Mouse (Mus musculus) forebrain, embryonic 12.5 days (tissue): ENCODE measurements around the gene Tenm4. TPM values are rescaled to one million over a fixed set of nuclear protein-coding genes. Genes with fewer than 3 reads are reported as not detected.

Experiments used
- ATAC-seq: fragments of 200-750 bp; cut with Nextera tagmentation; 2 replicates; pipeline ENCODE4 v1.8.0; 2017; ENCODE audit warnings: moderate TSS enrichment; ENCODE audit not compliant: low FRiP score
- H3K27ac ChIP-seq: fragments of 300-500 bp; sonication (generic); 2 replicates; pipeline ENCODE4 v1.5.1; 2016; ENCODE audit warnings: mild to moderate bottlenecking
- H3K27me3 ChIP-seq: fragments of 300-500 bp; sonication (generic); 2 replicates; pipeline ENCODE4 v1.6.1; 2016; ENCODE audit warnings: mild to moderate bottlenecking
- H3K36me3 ChIP-seq: fragments of 300-500 bp; sonication (generic); replicated peaks from 2 replicates; pipeline ENCODE4 v1.6.1; 2016; ENCODE audit warnings: mild to moderate bottlenecking
- H3K4me1 ChIP-seq: fragments of 300-500 bp; sonication (generic); 2 replicates; pipeline ENCODE4 v1.6.1; 2016
- H3K4me2 ChIP-seq: fragments of 300-500 bp; sonication (generic); 2 replicates; pipeline ENCODE4 v1.6.1; 2016; ENCODE audit warnings: mild to moderate bottlenecking, moderate library complexity
- H3K4me3 ChIP-seq: fragments of 300-500 bp; sonication (generic); replicated peaks from 2 replicates; pipeline ENCODE4 v1.5.1; 2016; ENCODE audit warnings: mild to moderate bottlenecking
- H3K9ac ChIP-seq: fragments of 300-500 bp; sonication (generic); 2 replicates; pipeline ENCODE4 v1.6.1; 2016; ENCODE audit warnings: mild to moderate bottlenecking
- H3K9me3 ChIP-seq: fragments of 300-500 bp; sonication (generic); 2 replicates; pipeline ENCODE4 v1.6.1; 2016
- WGBS: fragments of 180-500 bp; shearing (Covaris S2); methylation state at CpG from one replicate; pipeline ENCODE4 v1.1.7; 2016; 5-methylcytosine and 5-hydroxymethylcytosine counted together
- polyA plus RNA-seq: library from polyadenylated mRNA; unstranded; fragments of >200 nt; fragmentation: Nextera tagmentation; extraction: Ambion mirVana; gene quantifications from 2 replicates; pipeline ENCODE4 v1.2.1, GENCODE M21; 2016

Gene Tenm4
- polyA plus RNA-seq, 1 experiment from 2014 or later = 62.3 TPM

- Histone ChIP-seq H3K27ac (no peak overlapping the region), H3K36me3 (no peaks in the 10 kb centered on the region), H3K4me3 (no peak overlapping the region), H3K9me3 (no peaks in the 10 kb centered on the region), H3K4me2 (no peak overlapping the region), H3K4me1 (peaks cover 37% of the 10 kb centered on the region), H3K9ac (no peak overlapping the region), H3K27me3 (0 out of 2 replicates have a peak, but pooled peaks cover 11% of the 10 kb centered on the region)
- WGBS = 21% methylated on average over 9 of the region's 9 CpGs
- peak; percentile 70; the same call in 1 of the 2 replicates for ATAC-seq
Observed at GRCm38 (mm10) chr7:96536313-96536880, 365.4 kb downstream of the Tenm4 start.

DNA sequence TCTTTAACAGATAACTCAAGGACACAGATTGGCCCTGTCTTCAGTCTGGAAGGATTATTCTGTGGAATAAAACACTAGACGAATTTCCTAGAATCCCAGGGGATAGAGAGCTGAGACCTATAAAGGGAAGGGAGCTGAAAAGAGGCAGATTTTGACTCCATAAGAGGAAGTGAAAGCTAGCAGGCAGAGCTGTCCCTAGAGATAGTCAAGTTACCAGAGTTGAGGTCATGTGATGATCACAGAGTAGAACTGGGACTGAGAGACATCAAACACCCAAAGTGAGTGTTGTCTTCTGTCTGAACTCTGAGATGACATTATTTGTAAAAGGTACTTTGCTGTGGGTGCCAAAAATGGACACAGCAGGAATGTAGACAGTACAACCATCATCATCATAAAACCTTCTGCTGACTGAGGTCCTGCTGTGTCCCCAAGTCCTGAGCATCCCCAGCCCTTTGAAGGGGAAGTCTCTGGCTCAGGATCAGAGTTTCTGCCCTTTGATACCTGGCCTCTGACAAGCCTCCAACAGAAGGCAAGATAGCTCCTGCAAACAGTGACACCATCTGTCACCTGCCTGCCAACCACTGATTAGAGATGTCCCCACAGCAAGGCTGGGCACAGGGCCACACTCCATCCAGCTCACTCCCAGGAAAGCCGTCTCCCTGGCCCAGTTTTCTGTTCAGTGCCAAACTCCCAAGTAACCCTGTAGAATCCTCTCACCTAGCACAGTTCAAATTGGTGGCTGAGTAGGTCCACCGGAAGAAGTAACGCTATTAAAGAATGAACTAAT lies 368.4 kb downstream of the Tenm4 start:
- peaks cover 21% of the 10 kb centered on the region for H3K4me1 ChIP-seq
- H3K27me3 ChIP-seq = 0 out of 2 replicates have a peak, but pooled peaks cover 11% of the 10 kb centered on the region
- no peaks in the 10 kb centered on the region for H3K9me3 ChIP-seq
- 86% methylated on average over 4 of the region's 4 CpGs for WGBS
- no peak overlapping the region for H3K9ac ChIP-seq
- no peaks in the 10 kb centered on the region for H3K36me3 ChIP-seq
- no peak for ATAC-seq
- H3K27ac ChIP-seq = no peak overlapping the region
- no peak overlapping the region for H3K4me2 ChIP-seq
- H3K4me3 ChIP-seq = no peak overlapping the region

DNA sequence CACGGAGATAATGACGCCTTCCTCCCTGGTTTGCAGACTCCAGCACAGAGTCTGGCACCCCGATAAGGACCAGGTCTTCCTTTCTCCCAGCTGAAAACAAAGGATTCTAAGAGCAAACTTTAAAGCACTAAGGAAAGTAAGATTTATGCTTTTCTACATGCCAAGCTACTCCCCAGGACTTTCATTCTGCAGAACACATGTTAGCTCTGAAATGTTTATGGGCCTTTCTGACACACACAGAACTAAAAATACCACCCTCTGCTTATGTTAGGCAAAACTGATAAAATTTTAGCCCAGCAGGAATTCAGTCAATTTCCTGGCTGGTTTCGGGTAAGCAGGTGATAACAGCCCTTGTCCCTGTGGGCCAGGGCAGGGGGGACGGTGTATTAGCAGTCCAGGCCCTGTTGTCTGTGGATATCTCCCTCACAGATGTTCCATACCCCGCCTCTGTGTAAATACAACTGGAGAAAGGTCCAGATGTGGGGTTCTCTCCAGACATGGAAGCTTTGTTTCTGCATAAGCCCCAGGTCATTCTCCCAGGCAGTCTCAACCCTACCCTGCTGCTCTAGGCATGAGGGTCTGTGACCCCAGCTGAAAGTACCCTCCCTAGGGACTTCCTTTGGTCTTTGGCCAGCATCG lies 369.5 kb downstream of the Tenm4 start:
- Histone ChIP-seq H3K4me2 (no peak overlapping the region), H3K36me3 (no peaks in the 10 kb centered on the region), H3K27ac (no peak overlapping the region), H3K9ac (no peak overlapping the region), H3K4me1 (peaks cover 20% of the 10 kb centered on the region), H3K27me3 (0 out of 2 replicates have a peak, but pooled peaks cover 11% of the 10 kb centered on the region), H3K4me3 (no peak overlapping the region), H3K9me3 (no peaks in the 10 kb centered on the region)
- WGBS = 85% methylated on average over 7 of the region's 7 CpGs
- ATAC-seq = no peak

DNA sequence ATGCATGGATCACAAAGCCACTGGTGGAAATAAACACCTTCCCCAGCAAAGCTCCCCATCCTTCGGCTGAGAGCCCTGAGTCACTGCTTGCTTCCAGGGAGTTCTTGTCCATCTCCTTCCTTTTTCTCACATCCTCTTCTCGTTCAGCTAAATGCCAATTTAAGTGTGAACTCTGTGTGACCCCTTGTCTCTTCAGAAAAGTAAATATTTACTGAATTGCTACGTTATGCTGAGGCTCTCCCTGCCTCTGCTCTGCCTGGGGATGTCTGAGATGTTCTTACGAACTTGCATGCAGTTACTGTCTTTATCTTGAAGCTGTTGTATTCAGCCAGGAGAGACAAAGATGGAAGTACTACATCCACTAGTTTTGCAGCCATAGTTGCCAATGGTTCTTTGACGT lies 374.9 kb downstream of the Tenm4 start:
- Histone ChIP-seq H3K9me3 (no peaks in the 10 kb centered on the region), H3K4me1 (peaks cover 2% of the 10 kb centered on the region; the same call in 1 of the 2 replicates), H3K27me3 (peaks cover 8% of the 10 kb centered on the region; the same call in 1 of the 2 replicates), H3K4me2 (no peak overlapping the region), H3K4me3 (no peak overlapping the region), H3K27ac (no peak overlapping the region), H3K36me3 (peaks cover 10% of the 10 kb centered on the region), H3K9ac (no peak overlapping the region)
- WGBS = 57% methylated on average over 5 of the region's 5 CpGs
- ATAC-seq = no peak

- H3K4me3 ChIP-seq = no peak overlapping the region
- peaks cover 29% of the 10 kb centered on the region for H3K4me1 ChIP-seq
- no peak overlapping the region for H3K27ac ChIP-seq
- no peak overlapping the region for H3K9ac ChIP-seq
- H3K4me2 ChIP-seq = no peak overlapping the region
- H3K36me3 ChIP-seq = peaks cover 20% of the 10 kb centered on the region
- WGBS = 80% methylated on average over 4 of the region's 4 CpGs
- no peak for ATAC-seq
- H3K27me3 ChIP-seq = peaks cover 14% of the 10 kb centered on the region; the same call in 1 of the 2 replicates
- H3K9me3 ChIP-seq = no peaks in the 10 kb centered on the region
Observed at GRCm38 (mm10) chr7:96551809-96552208, 380.8 kb downstream of the Tenm4 start.

- H3K9me3 ChIP-seq = 0 out of 2 replicates have a peak, but pooled peaks cover under 1% of the 10 kb centered on the region
- H3K27ac ChIP-seq = no peak overlapping the region
- no peak for ATAC-seq
- H3K4me3 ChIP-seq = no peak overlapping the region
- peaks cover 14% of the 10 kb centered on the region; the same call in 1 of the 2 replicates for H3K27me3 ChIP-seq
- 84% methylated on average over 7 of the region's 7 CpGs for WGBS
- no peak overlapping the region for H3K9ac ChIP-seq
- H3K4me2 ChIP-seq = no peak overlapping the region
- peaks cover 29% of the 10 kb centered on the region for H3K4me1 ChIP-seq
- peaks cover 21% of the 10 kb centered on the region for H3K36me3 ChIP-seq
Observed at GRCm38 (mm10) chr7:96552292-96552860, 381.3 kb downstream of the Tenm4 start.

DNA sequence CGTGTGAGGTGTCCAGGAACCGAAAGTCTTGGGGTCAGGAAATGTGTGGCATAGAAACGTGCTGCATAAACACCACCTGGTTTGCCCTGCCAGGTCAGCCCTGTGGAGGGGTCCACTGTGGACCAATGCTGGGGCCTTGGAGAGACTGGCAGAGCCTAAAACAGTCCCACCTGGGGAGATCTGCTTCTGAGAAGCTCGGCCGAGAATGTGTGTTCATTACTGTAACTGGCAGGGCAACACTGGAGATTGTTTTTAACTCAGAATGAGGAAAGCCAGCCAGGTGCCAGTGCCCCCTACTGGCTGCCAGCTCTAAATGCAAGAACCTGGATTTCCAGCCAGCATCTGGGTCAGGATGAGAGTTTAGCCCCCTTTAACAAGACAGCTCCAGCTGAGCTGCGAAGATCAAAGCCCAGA lies 383.2 kb downstream of the Tenm4 start:
- 46% methylated on average over 6 of the region's 6 CpGs for WGBS
- Histone ChIP-seq H3K27me3 (peaks cover 14% of the 10 kb centered on the region; the same call in 1 of the 2 replicates), H3K4me2 (no peak overlapping the region), H3K36me3 (peaks cover 25% of the 10 kb centered on the region), H3K4me1 (peaks cover 29% of the 10 kb centered on the region), H3K27ac (no peak overlapping the region), H3K9ac (no peak overlapping the region), H3K4me3 (no peak overlapping the region), H3K9me3 (0 out of 2 replicates have a peak, but pooled peaks cover 6% of the 10 kb centered on the region)
- ATAC-seq = peak; percentile 20; the same call in 1 of the 2 replicates

- Histone ChIP-seq H3K27me3 (peaks cover 7% of the 10 kb centered on the region; the same call in 1 of the 2 replicates), H3K9me3 (0 out of 2 replicates have a peak, but pooled peaks cover 6% of the 10 kb centered on the region), H3K27ac (peak overlapping the region; percentile 70), H3K36me3 (peaks cover 22% of the 10 kb centered on the region), H3K4me2 (no peak overlapping the region), H3K4me3 (no peak overlapping the region), H3K4me1 (peaks cover 29% of the 10 kb centered on the region), H3K9ac (no peak overlapping the region)
- peak; percentile 66 for ATAC-seq
- WGBS = 13% methylated on average over 5 of the region's 5 CpGs
Observed at GRCm38 (mm10) chr7:96555294-96555693, 384.2 kb downstream of the Tenm4 start.

- peaks cover 8% of the 10 kb centered on the region; the same call in 1 of the 2 replicates for H3K27me3 ChIP-seq
- H3K4me3 ChIP-seq = no peak overlapping the region
- peaks cover 7% of the 10 kb centered on the region for H3K36me3 ChIP-seq
- no peak for ATAC-seq
- H3K27ac ChIP-seq = no peak overlapping the region
- H3K9ac ChIP-seq = no peak overlapping the region
- H3K4me1 ChIP-seq = peaks cover 29% of the 10 kb centered on the region
- H3K4me2 ChIP-seq = no peak overlapping the region
- 0 out of 2 replicates have a peak, but pooled peaks cover 6% of the 10 kb centered on the region for H3K9me3 ChIP-seq
- 79% methylated on average over 5 of the region's 5 CpGs for WGBS
Observed at GRCm38 (mm10) chr7:96556756-96557155, 385.7 kb downstream of the Tenm4 start.

DNA sequence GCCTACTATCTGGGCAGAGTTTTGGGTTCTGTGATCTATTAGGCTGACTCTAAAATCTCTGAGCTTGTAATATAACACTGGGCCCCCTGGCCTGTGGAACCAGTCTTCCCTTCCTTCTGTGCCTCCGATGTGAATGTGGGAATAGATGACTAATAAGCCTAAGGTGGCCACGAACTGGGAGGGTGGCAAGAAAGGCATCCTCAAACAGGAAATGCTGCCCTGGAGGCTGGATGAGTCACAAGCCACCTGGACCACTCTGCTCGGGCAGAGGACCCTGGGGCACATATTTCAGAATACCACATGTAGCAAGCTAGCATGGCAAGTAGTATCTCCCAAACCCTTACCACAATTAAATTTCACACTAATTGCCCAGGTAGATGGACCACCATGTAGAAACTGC lies 391.8 kb downstream of the Tenm4 start:
- no peak overlapping the region for H3K4me2 ChIP-seq
- H3K4me3 ChIP-seq = no peak overlapping the region
- H3K27ac ChIP-seq = no peak overlapping the region
- peaks cover 11% of the 10 kb centered on the region for H3K4me1 ChIP-seq
- H3K9ac ChIP-seq = no peak overlapping the region
- peaks cover 10% of the 10 kb centered on the region; the same call in 1 of the 2 replicates for H3K27me3 ChIP-seq
- H3K36me3 ChIP-seq = no peaks in the 10 kb centered on the region
- WGBS = 75% methylated on average over 3 of the region's 3 CpGs
- 0 out of 2 replicates have a peak, but pooled peaks cover under 1% of the 10 kb centered on the region for H3K9me3 ChIP-seq
- ATAC-seq = no peak

DNA sequence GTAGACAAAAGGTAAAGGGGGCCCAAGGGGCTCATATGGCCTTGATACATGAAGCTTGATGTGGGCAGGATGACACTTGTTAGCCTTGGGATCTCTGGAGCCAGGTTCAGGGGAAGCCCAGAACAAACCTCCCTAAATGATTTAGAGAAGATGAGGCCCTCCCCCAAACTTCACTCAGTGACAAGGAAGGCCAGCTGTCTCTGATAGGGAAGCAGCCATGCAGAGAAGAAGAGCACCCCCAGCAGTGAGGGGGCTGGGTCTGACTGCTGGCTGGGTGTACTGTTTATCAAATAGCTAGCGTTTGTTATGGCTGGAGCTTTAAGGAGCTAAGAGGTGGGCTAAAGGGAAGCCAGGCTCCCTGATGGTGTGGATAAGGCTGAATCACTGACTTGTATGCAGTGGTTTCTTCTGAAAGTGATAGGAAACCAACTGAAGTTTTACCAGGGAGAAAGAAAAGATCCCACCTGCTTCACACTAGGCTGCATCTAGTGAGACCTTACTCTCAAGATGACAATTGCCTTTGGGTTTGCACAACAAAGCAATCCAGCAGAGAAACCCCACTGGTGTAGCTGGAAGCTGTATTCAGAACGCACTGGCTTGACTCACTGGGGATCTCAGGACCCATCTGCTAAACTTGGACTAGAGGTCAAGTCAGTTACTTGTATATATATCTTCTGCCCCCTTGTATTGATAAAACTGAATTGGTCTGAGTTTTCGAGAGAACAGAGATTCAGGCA lies 392.5 kb downstream of the Tenm4 start:
- ATAC-seq = no peak
- Histone ChIP-seq H3K27me3 (peaks cover 11% of the 10 kb centered on the region; the same call in 1 of the 2 replicates), H3K4me1 (peaks cover 11% of the 10 kb centered on the region), H3K4me3 (no peak overlapping the region), H3K9me3 (no peaks in the 10 kb centered on the region), H3K27ac (no peak overlapping the region), H3K9ac (no peak overlapping the region), H3K4me2 (no peak overlapping the region), H3K36me3 (no peaks in the 10 kb centered on the region)
- 47% methylated on average over 3 of the region's 3 CpGs for WGBS
